Mouse (Mus musculus) limb, embryonic 15.5 days (tissue): ENCODE data around the gene Ric8b. TPM values are rescaled to one million over a fixed set of nuclear protein-coding genes. Genes with fewer than 3 reads are reported as not detected.

ENCODE experiments used
- ATAC-seq: fragments of 200-750 bp; cut with Nextera tagmentation; 2 replicates; pipeline ENCODE4 v1.8.0; 2017; ENCODE audit warnings: low read depth, moderate TSS enrichment; ENCODE audit not compliant: insufficient number of reproducible peaks, low FRiP score, low TSS enrichment
- H3K27ac ChIP-seq: fragments of 300-500 bp; sonication (generic); 2 replicates; pipeline ENCODE4 v1.5.1; 2015; ENCODE audit warnings: moderate library complexity, mild to moderate bottlenecking, inconsistent platforms
- H3K27me3 ChIP-seq: fragments of 300-500 bp; sonication (generic); 2 replicates; pipeline ENCODE4 v1.6.1; 2015; ENCODE audit warnings: inconsistent platforms
- H3K36me3 ChIP-seq: fragments of 300-500 bp; sonication (generic); 2 replicates; pipeline ENCODE4 v1.6.1; 2015; ENCODE audit warnings: inconsistent platforms
- H3K4me1 ChIP-seq: fragments of 300-500 bp; sonication (generic); 2 replicates; pipeline ENCODE4 v1.6.1; 2015; ENCODE audit warnings: inconsistent platforms
- H3K4me2 ChIP-seq: fragments of 300-500 bp; sonication (generic); 2 replicates; pipeline ENCODE4 v1.6.1; 2015; ENCODE audit warnings: mild to moderate bottlenecking, inconsistent platforms
- H3K4me3 ChIP-seq: fragments of 300-500 bp; sonication (generic); 2 replicates; pipeline ENCODE4 v1.5.1; 2015; ENCODE audit warnings: mild to moderate bottlenecking, inconsistent platforms
- H3K9ac ChIP-seq: fragments of 300-500 bp; sonication (generic); 2 replicates; pipeline ENCODE4 v1.6.1; 2015; ENCODE audit warnings: inconsistent platforms
- H3K9me3 ChIP-seq: fragments of 300-500 bp; sonication (generic); 2 replicates; pipeline ENCODE4 v1.6.1; 2016; ENCODE audit warnings: inconsistent platforms
- WGBS: fragments of 180-500 bp; shearing (Covaris S2); methylation state at CpG from one replicate; pipeline ENCODE4 v1.1.7; 2015; 5-methylcytosine and 5-hydroxymethylcytosine counted together
- polyA plus RNA-seq: library from polyadenylated mRNA; unstranded; fragments of >200 nt; fragmentation: Nextera tagmentation; extraction: Ambion mirVana; gene quantifications from 2 replicates; pipeline ENCODE4 v1.2.1, GENCODE M21; 2015

The Ric8b gene
- polyA plus RNA-seq, 1 experiment from 2014 or later = 20.0 TPM

- Histone ChIP-seq H3K27ac (no peak overlapping the region), H3K9me3 (no peaks in the 10 kb centered on the region), H3K27me3 (no peaks in the 10 kb centered on the region), H3K4me2 (no peak overlapping the region), H3K36me3 (peaks cover 13% of the 10 kb centered on the region), H3K4me3 (no peak overlapping the region), H3K4me1 (peaks cover 12% of the 10 kb centered on the region), H3K9ac (no peak overlapping the region)
- ATAC-seq = no peak
- 36% methylated on average over 11 of the region's 11 CpGs for WGBS
These were observed 105.4 kb downstream of the Ric8b start for GRCm38 (mm10) chr10:85022647-85023312.

GRCm38 (mm10) chr10:85023313-85023666, 105.9 kb downstream of the Ric8b start:
- H3K36me3 ChIP-seq = peaks cover 12% of the 10 kb centered on the region
- H3K4me2 ChIP-seq = no peak overlapping the region
- peaks cover 12% of the 10 kb centered on the region for H3K4me1 ChIP-seq
- H3K27ac ChIP-seq = no peak overlapping the region
- ATAC-seq = no peak
- no peak overlapping the region for H3K9ac ChIP-seq
- H3K4me3 ChIP-seq = no peak overlapping the region
- 25% methylated on average over 6 of the region's 6 CpGs for WGBS
- H3K27me3 ChIP-seq = no peaks in the 10 kb centered on the region
- no peaks in the 10 kb centered on the region for H3K9me3 ChIP-seq

GRCm38 (mm10) chr10:85025799-85026424, 108.5 kb downstream of the Ric8b start:
- Histone ChIP-seq H3K27ac (no peak overlapping the region), H3K9me3 (no peaks in the 10 kb centered on the region), H3K36me3 (no peaks in the 10 kb centered on the region), H3K4me2 (no peak overlapping the region), H3K27me3 (no peaks in the 10 kb centered on the region), H3K4me1 (peaks cover 12% of the 10 kb centered on the region), H3K9ac (no peak overlapping the region), H3K4me3 (no peak overlapping the region)
- ATAC-seq = 0 out of 2 replicates have a peak, but pooled peaks have one; percentile 82
- WGBS = 72% methylated on average over 11 of the region's 11 CpGs

GRCm38 (mm10) chr10:85027619-85028175, 110.3 kb downstream of the Ric8b start:
- WGBS = 61% methylated on average over 10 of the region's 10 CpGs
- no peak overlapping the region for H3K4me3 ChIP-seq
- H3K36me3 ChIP-seq = no peaks in the 10 kb centered on the region
- no peak for ATAC-seq
- H3K9me3 ChIP-seq = no peaks in the 10 kb centered on the region
- H3K27ac ChIP-seq = no peak overlapping the region
- no peak overlapping the region for H3K4me2 ChIP-seq
- no peak overlapping the region for H3K9ac ChIP-seq
- no peaks in the 10 kb centered on the region for H3K27me3 ChIP-seq
- peaks cover 8% of the 10 kb centered on the region for H3K4me1 ChIP-seq

- Histone ChIP-seq H3K9me3 (no peaks in the 10 kb centered on the region), H3K4me3 (no peak overlapping the region), H3K9ac (no peak overlapping the region), H3K4me1 (no peaks in the 10 kb centered on the region; the same call in 1 of the 2 replicates), H3K27me3 (no peaks in the 10 kb centered on the region), H3K36me3 (no peaks in the 10 kb centered on the region), H3K4me2 (no peak overlapping the region), H3K27ac (no peak overlapping the region)
- no peak for ATAC-seq
- 22% methylated on average over 8 of the region's 8 CpGs for WGBS
These were observed 117.8 kb downstream of the Ric8b start for GRCm38 (mm10) chr10:85035131-85035725.

GRCm38 (mm10) chr10:85038147-85038546, 120.7 kb downstream of the Ric8b start:
- Histone ChIP-seq H3K4me1 (no peaks in the 10 kb centered on the region; the same call in 1 of the 2 replicates), H3K9ac (no peak overlapping the region), H3K36me3 (no peaks in the 10 kb centered on the region), H3K4me3 (no peak overlapping the region), H3K27ac (no peak overlapping the region), H3K4me2 (no peak overlapping the region), H3K27me3 (no peaks in the 10 kb centered on the region), H3K9me3 (no peaks in the 10 kb centered on the region)
- no peak for ATAC-seq
- 62% methylated on average over 10 of the region's 10 CpGs for WGBS

GRCm38 (mm10) chr10:85038852-85039251, 121.4 kb downstream of the Ric8b start:
- H3K4me2 ChIP-seq = no peak overlapping the region
- no peak overlapping the region for H3K4me3 ChIP-seq
- H3K9ac ChIP-seq = no peak overlapping the region
- no peak for ATAC-seq
- no peaks in the 10 kb centered on the region for H3K9me3 ChIP-seq
- H3K27me3 ChIP-seq = no peaks in the 10 kb centered on the region
- H3K4me1 ChIP-seq = no peaks in the 10 kb centered on the region; the same call in 1 of the 2 replicates
- H3K27ac ChIP-seq = no peak overlapping the region
- WGBS = 88% methylated on average over 5 of the region's 5 CpGs
- H3K36me3 ChIP-seq = no peaks in the 10 kb centered on the region

- Histone ChIP-seq H3K4me2 (peak overlapping the region; percentile 34), H3K27ac (no peak overlapping the region), H3K36me3 (no peaks in the 10 kb centered on the region), H3K9me3 (no peaks in the 10 kb centered on the region), H3K4me1 (peaks cover 3% of the 10 kb centered on the region; the same call in 1 of the 2 replicates), H3K4me3 (peak overlapping the region; percentile 19), H3K9ac (no peak overlapping the region), H3K27me3 (no peaks in the 10 kb centered on the region)
- 32% methylated on average over 17 of the region's 17 CpGs for WGBS
- ATAC-seq = no peak
These were observed 126.8 kb downstream of the Ric8b start for GRCm38 (mm10) chr10:85044191-85044711.

GRCm38 (mm10) chr10:85044732-85045720, 127.6 kb downstream of the Ric8b start:
- no peak overlapping the region for H3K27ac ChIP-seq
- 15% methylated on average over 24 of the region's 24 CpGs for WGBS
- no peak overlapping the region for H3K9ac ChIP-seq
- no peak for ATAC-seq
- no peaks in the 10 kb centered on the region for H3K9me3 ChIP-seq
- peak overlapping the region; percentile 19 for H3K4me3 ChIP-seq
- no peaks in the 10 kb centered on the region for H3K27me3 ChIP-seq
- H3K4me2 ChIP-seq = peak overlapping the region; percentile 34
- peaks cover 3% of the 10 kb centered on the region; the same call in 1 of the 2 replicates for H3K4me1 ChIP-seq
- H3K36me3 ChIP-seq = no peaks in the 10 kb centered on the region

- Histone ChIP-seq H3K27ac (no peak overlapping the region), H3K9me3 (no peaks in the 10 kb centered on the region), H3K9ac (no peak overlapping the region), H3K4me2 (no peak overlapping the region), H3K36me3 (no peaks in the 10 kb centered on the region), H3K27me3 (no peaks in the 10 kb centered on the region), H3K4me1 (peaks cover 3% of the 10 kb centered on the region; the same call in 1 of the 2 replicates), H3K4me3 (no peak overlapping the region)
- 24% methylated on average over 5 of the region's 5 CpGs for WGBS
- no peak for ATAC-seq
These were observed 129.2 kb downstream of the Ric8b start for GRCm38 (mm10) chr10:85046585-85046984.

GRCm38 (mm10) chr10:85048008-85048407, 130.6 kb downstream of the Ric8b start:
- Histone ChIP-seq H3K36me3 (no peaks in the 10 kb centered on the region), H3K4me2 (no peak overlapping the region), H3K4me1 (peaks cover 3% of the 10 kb centered on the region; the same call in 1 of the 2 replicates), H3K27ac (no peak overlapping the region), H3K4me3 (no peak overlapping the region), H3K9ac (no peak overlapping the region), H3K9me3 (no peaks in the 10 kb centered on the region), H3K27me3 (no peaks in the 10 kb centered on the region)
- no peak for ATAC-seq
- WGBS = 93% methylated on average over 8 of the region's 8 CpGs
